Mouse (Mus musculus): ENCODE measurements around the gene Obox1.
"Not testable (repeated sequence)": the region's sequence is repeated elsewhere in the genome, so short reads cannot be mapped to it uniquely, and the experiment has no call there.

The Obox1 gene

GRCm38 (mm10) chr7:15388421-15388998, at the start of gene Obox1, which contains the start of gene Obox2:
Gene Obox1, plus strand, starts transcription at chr7:15388948.
Gene Obox2, plus strand, starts transcription at chr7:15388721.
- not testable (repeated sequence) for DNase-seq (ENCODE audit: low spot score)

DNA sequence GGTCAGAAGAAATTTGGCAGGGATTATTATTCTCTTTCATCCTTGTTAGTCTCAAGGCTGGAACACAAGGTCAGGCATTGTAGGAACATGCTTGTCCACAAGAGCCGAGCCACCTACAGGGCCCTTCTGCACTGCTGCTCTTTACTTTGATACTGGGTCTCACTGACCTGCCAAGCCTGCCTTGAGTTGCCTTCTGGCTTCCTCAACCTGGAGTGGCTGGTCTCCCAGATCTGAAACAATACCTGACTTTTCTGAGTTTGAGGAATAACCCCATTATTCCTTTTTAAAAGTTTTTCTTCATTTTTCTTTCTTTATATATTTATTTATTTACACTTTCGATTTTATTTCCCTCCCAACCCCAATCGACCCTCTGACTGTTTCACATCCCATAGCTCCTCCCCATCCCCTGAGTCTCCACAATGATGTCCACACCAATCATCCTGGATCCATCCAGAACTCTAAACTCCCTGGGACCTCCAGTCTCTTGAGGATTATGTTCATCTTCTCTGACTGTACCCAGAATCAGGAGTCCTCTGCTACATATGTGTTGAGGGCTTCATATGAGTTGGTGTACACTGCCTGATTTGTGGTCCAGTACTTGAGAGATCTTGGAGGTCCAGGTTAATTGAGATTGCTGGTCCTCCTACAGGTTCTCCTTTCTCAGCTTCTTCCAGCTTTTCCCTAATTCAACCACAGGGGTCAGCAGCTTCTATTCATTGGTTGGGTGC, 10.6 kb downstream of the Obox1 start:
- not testable (repeated sequence) for DNase-seq (ENCODE audit: low spot score)

- not testable (repeated sequence) for DNase-seq (ENCODE audit: low spot score)
Measured at GRCm38 (mm10) chr7:15406816-15407215, 18.1 kb downstream of the Obox1 start.

DNA sequence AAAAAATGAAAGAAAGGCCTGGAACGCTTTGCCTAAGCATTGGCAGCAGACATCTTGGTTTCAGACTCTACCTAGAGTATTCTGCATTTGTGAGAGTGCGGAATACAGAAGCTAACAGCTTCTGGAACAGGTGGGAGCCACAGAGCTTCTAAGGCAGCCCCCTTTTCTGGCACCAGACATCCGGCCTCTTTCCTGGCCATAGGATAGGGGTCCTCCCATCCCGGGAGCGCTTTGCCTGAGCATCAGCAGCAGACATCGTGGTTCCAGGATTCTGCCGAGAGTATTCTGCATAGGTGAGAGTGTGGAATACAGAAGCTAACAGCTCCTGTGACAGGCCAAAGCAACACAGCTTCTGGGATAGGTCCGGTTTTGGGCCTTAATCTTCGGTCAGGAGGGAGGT, 29.3 kb downstream of the Obox1 start:
- not testable (repeated sequence) for DNase-seq (ENCODE audit: low spot score)

DNA sequence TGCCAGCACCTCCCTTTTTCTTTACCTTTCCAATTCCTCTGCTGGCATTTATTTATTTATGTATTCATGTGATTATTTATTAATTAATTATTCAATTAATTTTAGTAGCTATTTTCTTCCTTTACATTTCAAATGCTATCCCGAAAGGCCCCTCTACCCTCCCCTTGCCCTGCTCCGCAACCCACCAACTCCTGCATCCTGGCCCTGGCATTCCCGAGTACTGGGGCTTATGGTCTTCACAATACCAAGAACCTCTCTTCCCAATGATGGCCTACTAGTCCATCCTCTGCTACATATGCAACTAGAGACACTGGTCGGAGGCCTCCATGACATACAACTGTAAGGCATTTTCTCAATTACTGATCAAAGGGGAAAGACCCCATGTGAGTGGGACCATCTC, 36.8 kb downstream of the Obox1 start:
- not testable (repeated sequence) for DNase-seq (ENCODE audit: low spot score)

- not testable (repeated sequence) for DNase-seq (ENCODE audit: low spot score)
Measured at GRCm38 (mm10) chr7:15509411-15509810, 120.7 kb downstream of the Obox1 start.

Data from left cerebral cortex, adult 11 months (tissue).